Mouse (Mus musculus) ES-CJ7 (cell line): Measurements from ENCODE around the gene Gcfc2.

Experiments
- DNase-seq: peaks from one replicate; pipeline ENCODE4 v3.0.0; 2011; ENCODE audit warnings: low read depth, low spot score

The Gcfc2 gene

DNA sequence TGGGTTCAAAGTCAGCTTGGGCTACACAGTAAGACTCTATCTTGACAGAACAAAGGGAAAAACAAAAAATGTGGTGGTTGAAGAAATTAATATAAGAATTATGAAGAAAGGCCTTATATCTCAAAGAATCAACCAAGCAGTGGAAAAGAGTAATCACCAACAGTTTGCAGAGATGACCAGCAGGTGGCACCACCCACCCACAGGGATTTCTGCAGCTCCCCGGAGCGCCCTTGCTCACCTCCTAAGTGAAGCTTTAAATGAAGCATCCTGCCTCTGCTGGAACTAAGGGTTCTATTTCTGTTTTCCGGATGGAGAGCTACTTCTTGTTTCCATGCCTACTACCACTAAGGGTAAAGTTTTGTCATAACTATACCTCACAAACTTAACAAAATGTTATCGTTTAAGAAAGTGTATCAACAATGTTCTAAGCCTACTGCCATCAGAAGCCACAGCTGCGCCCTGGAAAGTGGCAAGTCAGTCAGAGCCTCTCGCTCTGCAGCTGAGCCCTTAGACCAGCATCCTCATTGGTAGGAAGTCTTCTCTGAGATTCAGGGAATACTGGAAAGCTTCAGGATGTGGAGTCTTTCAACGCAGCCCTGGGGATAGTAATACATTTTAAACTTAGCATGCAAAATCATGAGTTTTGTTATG is 52.6 kb downstream of the Gcfc2 start:
- peak; percentile 61 for DNase-seq

DNA sequence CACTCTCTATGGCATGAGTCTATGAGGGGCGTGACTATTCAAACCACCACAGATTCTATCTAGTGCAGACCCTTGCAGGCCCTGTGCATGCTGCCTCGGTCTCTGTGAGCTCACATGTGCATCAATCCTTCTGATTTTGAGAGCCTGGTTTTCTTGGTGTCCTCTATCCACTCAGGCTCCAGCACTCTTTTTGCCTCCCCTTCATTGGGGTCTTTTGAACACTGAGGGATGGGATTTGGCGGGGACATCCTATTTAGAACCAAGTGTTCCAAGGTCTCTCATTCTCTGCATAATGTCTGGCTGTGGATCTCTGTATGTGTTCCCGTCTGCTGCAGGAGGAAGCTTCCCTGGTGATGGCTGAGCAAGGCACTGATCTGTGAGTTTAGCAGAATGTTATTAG is 55.8 kb downstream of the Gcfc2 start:
- no peak for DNase-seq

DNA sequence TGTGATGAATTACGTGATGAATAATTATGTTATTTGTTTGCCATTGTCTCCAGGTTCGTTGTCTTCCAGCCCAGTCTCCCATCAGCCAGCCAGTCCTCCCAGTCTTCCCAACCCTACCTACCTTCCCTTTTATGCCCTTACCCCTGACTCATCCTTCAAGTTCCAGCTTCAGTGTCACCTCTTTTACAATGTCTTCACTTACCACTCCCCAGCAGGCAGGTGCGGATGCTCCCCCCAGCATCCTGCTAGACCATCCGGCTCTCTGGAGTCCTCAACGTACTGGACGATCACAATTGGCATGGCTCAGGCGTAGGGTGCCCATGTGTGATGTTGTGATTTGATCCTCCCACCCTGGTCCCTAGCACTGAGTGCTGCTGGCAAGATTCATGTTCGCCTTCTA is 62.7 kb downstream of the Gcfc2 start:
- no peak for DNase-seq

DNA sequence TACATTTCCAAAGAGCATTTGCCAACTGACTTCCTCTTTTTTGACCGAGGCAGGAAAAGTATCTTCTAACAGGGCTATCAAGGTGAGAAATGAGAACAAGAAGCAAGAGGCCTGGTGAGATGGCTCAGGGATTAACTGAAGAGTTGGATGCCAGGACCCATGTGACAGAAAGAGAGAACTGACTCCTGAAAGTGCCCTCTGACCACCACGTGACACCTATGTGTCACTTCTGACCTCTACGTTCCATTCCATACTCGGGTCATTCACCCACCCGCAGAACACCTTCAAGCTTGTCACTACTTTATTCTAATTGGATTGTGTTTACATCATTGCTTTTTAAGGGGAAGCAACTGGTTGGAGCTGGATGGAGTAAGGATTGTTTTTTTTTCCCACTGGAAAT is 63.1 kb downstream of the Gcfc2 start:
- DNase-seq: peak; percentile 20

DNA sequence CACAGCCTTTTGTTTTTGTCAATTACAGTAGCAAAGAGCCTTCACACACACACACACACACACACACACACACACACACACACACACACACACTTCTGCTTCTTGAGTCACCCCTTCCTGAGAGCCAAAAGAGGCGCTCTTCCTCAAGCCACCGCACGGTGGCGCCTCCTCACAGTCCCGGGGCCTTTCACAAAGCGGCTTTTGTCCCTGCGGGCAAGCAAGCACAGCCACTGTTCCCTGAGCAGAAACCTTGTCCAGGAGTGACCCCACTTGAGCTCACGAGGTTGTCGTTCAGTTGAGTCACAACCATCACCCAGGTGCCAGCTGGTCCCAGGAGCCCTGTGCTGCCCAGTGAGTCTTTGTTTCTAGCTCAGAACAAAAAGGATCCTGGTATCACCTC is 63.5 kb downstream of the Gcfc2 start:
- peak; percentile 79 for DNase-seq

DNA sequence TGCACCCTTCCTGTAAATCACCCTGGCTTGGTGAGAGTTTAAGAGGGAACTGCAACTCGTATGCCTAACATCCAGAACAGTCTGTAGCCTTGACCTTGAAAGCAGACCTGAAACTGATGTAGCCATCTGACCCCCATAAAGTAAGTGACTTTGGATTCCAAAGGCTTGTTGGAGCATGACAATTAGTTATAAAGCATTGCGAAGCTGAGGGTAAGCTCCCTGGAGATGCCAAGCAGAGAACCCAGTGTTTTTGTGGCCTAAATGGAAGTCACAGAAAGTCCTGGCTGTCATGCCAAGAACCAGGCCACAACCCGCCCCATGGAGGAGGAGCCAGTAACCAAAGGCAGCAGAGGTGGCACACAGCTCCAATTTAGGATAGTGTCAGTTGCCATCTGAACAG is 64.1 kb downstream of the Gcfc2 start:
- no peak for DNase-seq

DNA sequence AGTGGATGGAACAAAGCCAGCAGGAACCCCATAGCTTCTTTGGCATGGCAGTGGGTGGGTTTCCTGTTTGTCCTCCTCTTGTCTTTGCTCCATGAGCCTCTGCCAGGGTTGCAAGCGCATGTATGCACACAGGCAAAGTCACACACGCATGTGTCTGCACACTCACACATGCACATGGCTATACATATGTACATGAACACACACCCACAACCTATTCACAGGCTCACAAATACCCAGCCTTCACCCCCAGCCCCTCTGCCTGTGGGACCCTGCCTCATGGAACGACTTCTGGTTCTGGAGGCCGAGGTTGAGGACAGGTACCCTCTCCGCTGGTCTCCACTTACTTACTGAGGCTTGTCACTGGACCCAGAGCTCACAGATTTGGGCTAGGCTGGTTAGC is 64.9 kb downstream of the Gcfc2 start:
- no peak for DNase-seq

DNA sequence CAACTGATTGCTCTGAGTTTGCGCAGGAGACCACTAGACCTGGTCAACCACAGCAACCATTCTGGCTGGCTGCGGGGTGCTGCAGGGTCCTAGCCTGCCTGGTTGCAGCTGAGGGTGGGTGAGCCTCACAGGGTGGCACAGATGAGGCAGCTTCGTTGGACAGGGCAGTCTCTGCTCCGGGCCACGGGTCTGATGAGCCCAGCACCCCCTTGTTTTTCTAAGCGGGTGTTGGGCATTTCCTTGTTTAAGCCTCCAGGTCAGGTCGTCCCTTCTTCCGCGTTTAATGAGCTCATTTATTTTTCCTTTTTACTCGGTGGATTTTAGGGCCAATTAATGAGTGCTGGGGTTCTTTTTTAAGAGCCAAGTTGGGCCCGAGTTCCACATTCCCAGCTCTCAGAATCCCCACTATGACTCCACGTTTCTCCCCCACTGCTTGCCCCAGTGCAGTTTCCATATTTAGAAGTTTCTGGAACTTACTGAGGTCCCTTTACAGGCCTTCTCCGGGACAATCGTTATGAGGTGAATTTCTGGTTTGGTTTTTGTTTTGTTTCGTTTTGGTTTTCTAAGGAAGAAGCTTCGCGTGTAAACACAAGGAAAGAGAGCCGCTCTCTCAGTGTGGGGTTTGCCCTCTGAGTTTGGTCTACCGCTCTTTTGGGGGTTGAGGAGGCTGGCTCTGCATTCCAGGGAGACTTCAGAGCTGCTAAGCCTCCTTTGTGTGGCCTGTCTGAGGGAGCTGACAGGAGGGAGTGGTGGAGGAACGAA is 66.8 kb downstream of the Gcfc2 start:
- no peak for DNase-seq
